In genomic region chr5:8675262-8675951, GRCm38 (mm10) we compare ENCODE assay signal across 15 mouse cellular contexts. TPM values are rescaled to one million over a fixed set of nuclear protein-coding genes. Genes with fewer than 3 reads are reported as not detected.
DNase-seq lines count a peak whose midpoint lies in the region; ATAC-seq and TF ChIP-seq lines count a peak whose summit lies in the region.
"Had no signal": no experiment of that assay in that cellular context is flagged by ENCODE, and none has a peak within 500 bp of the region (broad histone marks: within the 10 kb centered on the region; RNA-seq: fewer than 3 reads in every experiment).

No protein-coding gene starts in this region.

- H3K36me3 ChIP-seq in macrophage (ENCODE audit: inconsistent target): no peaks in the 10 kb centered on the region
- H3K36me3 ChIP-seq in midbrain, postnatal 0 days (ENCODE audit: insufficient read depth, low read length): no peaks in the 10 kb centered on the region
- H3K36me3 ChIP-seq: heart, embryonic 13.5 days had no signal

- H3K27ac ChIP-seq in macrophage: peak overlapping the region; percentile 86
- H3K27ac ChIP-seq in midbrain, postnatal 0 days (ENCODE audit: low read depth, low read length): no peak overlapping the region
- H3K27ac ChIP-seq: gastrocnemius, adult 2 months; heart, embryonic 13.5 days; hindbrain, embryonic 14.5 days had no signal

- 30% methylated on average over 6 of the region's 6 CpGs for WGBS in macrophage (ENCODE audit: missing documents)
- WGBS in midbrain, postnatal 0 days: 92% methylated on average over 6 of the region's 6 CpGs

- no peak overlapping the region for H3K4me2 ChIP-seq in midbrain, postnatal 0 days (ENCODE audit: low read depth, low read length, poor library complexity, severe bottlenecking)
- H3K4me2 ChIP-seq: heart, embryonic 13.5 days; hindbrain, embryonic 14.5 days; liver, embryonic 11.5 days had no signal

- intact Hi-C loops in heart, postnatal 25 days (cut with DNase I): no loop called here

- peak; percentile 73 for DNase-seq in thymus, postnatal 0 days (ENCODE audit: low spot score)
- no peak for DNase-seq in thymus, adult 18-20 months
- peak; percentile 77 for DNase-seq in T-cell, adult 2 months (ENCODE audit: low spot score)
- no peak for DNase-seq in heart, postnatal 25 days (ENCODE audit: low spot score)
- no peak for DNase-seq in midbrain, postnatal 0 days (ENCODE audit: low spot score)
- no peak for DNase-seq in frontal cortex, postnatal 10 days (ENCODE audit: low spot score in 2 of 2)
- DNase-seq: adrenal gland, postnatal 14 days; cerebellum, adult 18-20 months; gastrocnemius, adult 2 months; kidney, postnatal 10 days; lung, postnatal 4 days had no signal

- H3K4me1 ChIP-seq in midbrain, postnatal 0 days (ENCODE audit: insufficient read depth, low read length): no peaks in the 10 kb centered on the region
- H3K4me1 ChIP-seq: heart, embryonic 13.5 days had no signal

- no peak overlapping the region for H3K9ac ChIP-seq in midbrain, postnatal 0 days (replicated peaks; ENCODE audit: low read length, poor library complexity, severe bottlenecking)
- H3K9ac ChIP-seq: heart, embryonic 13.5 days; hindbrain, embryonic 14.5 days had no signal

- H3K4me3 ChIP-seq in macrophage (ENCODE audit: inconsistent target): no peak overlapping the region
- no peak overlapping the region for H3K4me3 ChIP-seq in midbrain, postnatal 0 days (ENCODE audit: low read depth, low read length)
- H3K4me3 ChIP-seq: gastrocnemius, adult 2 months; heart, embryonic 13.5 days had no signal

- TF ChIP-seq CTCF in midbrain, postnatal 0 days (IDR thresholded peaks at IDR 0.05): no peak

- no peaks in the 10 kb centered on the region for H3K79me2 ChIP-seq in macrophage (ENCODE audit: inconsistent target)

- no peak for ATAC-seq in midbrain, postnatal 0 days (ENCODE audit: low FRiP score)

- no peaks in the 10 kb centered on the region for H3K27me3 ChIP-seq in midbrain, postnatal 0 days (ENCODE audit: insufficient read depth, low read length)
- H3K27me3 ChIP-seq: heart, embryonic 13.5 days had no signal

- H3K9me3 ChIP-seq in midbrain, postnatal 0 days (ENCODE audit: low read length): no peaks in the 10 kb centered on the region
- H3K9me3 ChIP-seq: heart, embryonic 13.5 days had no signal

RNA-seq across cellular contexts. Expression of gene Abcb1a, which starts 15.5 kb away (rescaled TPM):
- polyA plus RNA-seq in thymus, postnatal 0 days (2015; fragmentation: Nextera tagmentation; extraction: Ambion mirVana): 0.36 and 0.41 TPM in 2 replicates
- total RNA-seq in macrophage (2018; cell fraction: chromatin; rRNA removed): 10 to 100 TPM in 4 of 26 experiments, 1 to 10 TPM in 20, under 1 TPM in 2; 0.62 to 13.2 (median 4.6) TPM
- 1 to 10 TPM; 2.9 to 9.4 (median 7.0) TPM for total RNA-seq in macrophage (2018; cell fraction: cytosol; rRNA removed)
- total RNA-seq in macrophage (2018; cell fraction: nucleus; rRNA removed): 10 to 100 TPM in 6 of 26 experiments, 1 to 10 TPM in 20; 5.2 to 11.7 (median 8.4) TPM
- polyA plus RNA-seq in macrophage (2018): 7.6 to 8.1 TPM (median 7.8 TPM) in 3 replicates
- 10 to 100 TPM in 1 of 2 experiments, 1 to 10 TPM in 1; 8.1 to 11.9 TPM for total RNA-seq in heart, postnatal 25 days (2021)
- total RNA-seq in midbrain, postnatal 0 days (2014; rRNA removed): 4.5 and 6.9 TPM in 2 replicates
- 3.2 and 3.6 TPM in 2 replicates for polyA plus RNA-seq in midbrain, postnatal 0 days (2015; fragmentation: Nextera tagmentation; extraction: Ambion mirVana)

RNA-seq across cellular contexts. Expression of gene Rundc3b, which starts 52.7 kb away (rescaled TPM):
- 1.9 and 2.0 TPM in 2 replicates for polyA plus RNA-seq in thymus, postnatal 0 days (2015; fragmentation: Nextera tagmentation; extraction: Ambion mirVana)
- 1 to 10 TPM in 17 of 26 experiments, under 1 TPM in 8, not detected in 1; 0.30 to 3.2 (median 1.2) TPM for total RNA-seq in macrophage (2018; cell fraction: chromatin; rRNA removed)
- total RNA-seq in macrophage (2018; cell fraction: cytosol; rRNA removed): 1 to 10 TPM in 14 of 26 experiments, under 1 TPM in 12; 0.46 to 1.8 (median 1.1) TPM
- 1 to 10 TPM in 19 of 26 experiments, under 1 TPM in 7; 0.36 to 3.2 (median 1.4) TPM for total RNA-seq in macrophage (2018; cell fraction: nucleus; rRNA removed)
- polyA plus RNA-seq in macrophage (2018): 0.89 to 1.5 TPM (median 1.2 TPM) in 3 replicates
- total RNA-seq in heart, postnatal 25 days (2021): under 1 TPM; 0.36 to 0.57 TPM
- total RNA-seq in midbrain, postnatal 0 days (2014; rRNA removed): 68.0 and 81.7 TPM in 2 replicates
- 36.1 and 38.5 TPM in 2 replicates for polyA plus RNA-seq in midbrain, postnatal 0 days (2015; fragmentation: Nextera tagmentation; extraction: Ambion mirVana)

Comparison
In these comparisons a context has a peak if more than half of its experiments do, and no peak if none do; other contexts are left out.
1. DNase-seq: peak in thymus, postnatal 0 days (single experiment) and T-cell, adult 2 months (single experiment); none in thymus, adult 18-20 months (0 of 2), heart, postnatal 25 days (single experiment), midbrain, postnatal 0 days (single experiment) and frontal cortex, postnatal 10 days (0 of 2).
2. RNA of gene Rundc3b, which starts 52.7 kb away (polyA plus RNA-seq): 36.1 to 38.5 TPM in midbrain, postnatal 0 days; 1.9 to 2.0 TPM in thymus, postnatal 0 days and 0.89 to 1.5 TPM in macrophage; every median in the first group is over 10 times any median in the second.